Mouse (Mus musculus): ENCODE results near the gene Atg101.

The Atg101 gene

GRCm38 (mm10) chr15:101283911-101284750 lies at the start of gene Atg101:
Gene Atg101 (plus strand): TSS chr15:101284272.
- peak; percentile 64 for TF ChIP-seq CTCF (conservative IDR thresholded peaks at IDR 0.05; ENCODE audit: low read length)
- TF ChIP-seq POU5F1 (IDR thresholded peaks at IDR 0.05; ENCODE audit: borderline replicate concordance, low read length): no peak
- no peak for TF ChIP-seq NANOG (IDR thresholded peaks at IDR 0.05; ENCODE audit: borderline replicate concordance, low read length)
- H3K4me1 ChIP-seq (replicated peaks; ENCODE audit: low read depth, low read length): peaks cover 73% of the 10 kb centered on the region
- H3K9me3 ChIP-seq (ENCODE audit: low read length): no peaks in the 10 kb centered on the region
- H3K27me3 ChIP-seq (ENCODE audit: insufficient read depth, low read length): no peaks in the 10 kb centered on the region
- peaks cover 36% of the 10 kb centered on the region for H3K36me3 ChIP-seq (ENCODE audit: insufficient read depth, low read length)
- H3K4me3 ChIP-seq (replicated peaks; ENCODE audit: low read length): peak within 1 kb of the TSS; percentile 94

- Histone ChIP-seq H3K27me3 (ENCODE audit: insufficient read depth, low read length) (0 out of 2 replicates have a peak, but pooled peaks cover 4% of the 10 kb centered on the region), H3K36me3 (ENCODE audit: insufficient read depth, low read length) (peaks cover 22% of the 10 kb centered on the region), H3K4me1 (replicated peaks; ENCODE audit: low read depth, low read length) (peaks cover 87% of the 10 kb centered on the region), H3K9me3 (ENCODE audit: low read length) (peaks cover 8% of the 10 kb centered on the region), H3K4me3 (replicated peaks; ENCODE audit: low read length) (0 out of 2 replicates have a peak overlapping the region, but pooled peaks have one; percentile 20)
- TF ChIP-seq POU5F1 (IDR thresholded peaks at IDR 0.05; ENCODE audit: borderline replicate concordance, low read length): no peak
- no peak for TF ChIP-seq NANOG (IDR thresholded peaks at IDR 0.05; ENCODE audit: borderline replicate concordance, low read length)
- no peak for TF ChIP-seq CTCF (conservative IDR thresholded peaks at IDR 0.05; ENCODE audit: low read length)
Measured at GRCm38 (mm10) chr15:101234611-101235341, 49.3 kb upstream of the Atg101 start.

GRCm38 (mm10) chr15:101235342-101235698 lies 48.8 kb upstream of the Atg101 start:
- H3K4me1 ChIP-seq (replicated peaks; ENCODE audit: low read depth, low read length): peaks cover 83% of the 10 kb centered on the region
- H3K4me3 ChIP-seq (replicated peaks; ENCODE audit: low read length): peak overlapping the region; percentile 3; the same call in 1 of the 2 replicates
- 0 out of 2 replicates have a peak, but pooled peaks cover 4% of the 10 kb centered on the region for H3K27me3 ChIP-seq (ENCODE audit: insufficient read depth, low read length)
- no peak for TF ChIP-seq NANOG (IDR thresholded peaks at IDR 0.05; ENCODE audit: borderline replicate concordance, low read length)
- no peak for TF ChIP-seq POU5F1 (IDR thresholded peaks at IDR 0.05; ENCODE audit: borderline replicate concordance, low read length)
- no peak for TF ChIP-seq CTCF (conservative IDR thresholded peaks at IDR 0.05; ENCODE audit: low read length)
- peaks cover 16% of the 10 kb centered on the region for H3K36me3 ChIP-seq (ENCODE audit: insufficient read depth, low read length)
- H3K9me3 ChIP-seq (ENCODE audit: low read length): peaks cover 8% of the 10 kb centered on the region

- peaks cover 81% of the 10 kb centered on the region for H3K4me1 ChIP-seq (replicated peaks; ENCODE audit: low read depth, low read length)
- peak overlapping the region; percentile 3; the same call in 1 of the 2 replicates for H3K4me3 ChIP-seq (replicated peaks; ENCODE audit: low read length)
- H3K36me3 ChIP-seq (ENCODE audit: insufficient read depth, low read length): peaks cover 11% of the 10 kb centered on the region
- peaks cover 8% of the 10 kb centered on the region for H3K9me3 ChIP-seq (ENCODE audit: low read length)
- 0 out of 2 replicates have a peak, but pooled peaks cover 4% of the 10 kb centered on the region for H3K27me3 ChIP-seq (ENCODE audit: insufficient read depth, low read length)
- TF ChIP-seq NANOG (IDR thresholded peaks at IDR 0.05; ENCODE audit: borderline replicate concordance, low read length): no peak
- no peak for TF ChIP-seq CTCF (conservative IDR thresholded peaks at IDR 0.05; ENCODE audit: low read length)
- TF ChIP-seq POU5F1 (IDR thresholded peaks at IDR 0.05; ENCODE audit: borderline replicate concordance, low read length): no peak
Measured at GRCm38 (mm10) chr15:101235728-101236327, 48.2 kb upstream of the Atg101 start.

- H3K27me3 ChIP-seq (ENCODE audit: insufficient read depth, low read length): 0 out of 2 replicates have a peak, but pooled peaks cover 4% of the 10 kb centered on the region
- TF ChIP-seq NANOG (IDR thresholded peaks at IDR 0.05; ENCODE audit: borderline replicate concordance, low read length) (no peak), CTCF (conservative IDR thresholded peaks at IDR 0.05; ENCODE audit: low read length) (peak; percentile 76), POU5F1 (IDR thresholded peaks at IDR 0.05; ENCODE audit: borderline replicate concordance, low read length) (no peak)
- H3K4me3 ChIP-seq (replicated peaks; ENCODE audit: low read length): 0 out of 2 replicates have a peak overlapping the region, but pooled peaks have one; percentile 5
- peaks cover 85% of the 10 kb centered on the region for H3K4me1 ChIP-seq (replicated peaks; ENCODE audit: low read depth, low read length)
- peaks cover 8% of the 10 kb centered on the region; the same call in 1 of the 2 replicates for H3K36me3 ChIP-seq (ENCODE audit: insufficient read depth, low read length)
- H3K9me3 ChIP-seq (ENCODE audit: low read length): peaks cover 8% of the 10 kb centered on the region
Measured at GRCm38 (mm10) chr15:101236878-101237277, 47.2 kb upstream of the Atg101 start.

GRCm38 (mm10) chr15:101238885-101239511 lies 45.1 kb upstream of the Atg101 start:
- peak overlapping the region; percentile 67 for H3K4me3 ChIP-seq (replicated peaks; ENCODE audit: low read length)
- no peaks in the 10 kb centered on the region for H3K36me3 ChIP-seq (ENCODE audit: insufficient read depth, low read length)
- TF ChIP-seq NANOG (IDR thresholded peaks at IDR 0.05; ENCODE audit: borderline replicate concordance, low read length) (no peak), CTCF (conservative IDR thresholded peaks at IDR 0.05; ENCODE audit: low read length) (peak; percentile 58)
- H3K9me3 ChIP-seq (ENCODE audit: low read length): peaks cover 8% of the 10 kb centered on the region
- 0 out of 2 replicates have a peak, but pooled peaks cover 4% of the 10 kb centered on the region for H3K27me3 ChIP-seq (ENCODE audit: insufficient read depth, low read length)
- peaks cover 73% of the 10 kb centered on the region for H3K4me1 ChIP-seq (replicated peaks; ENCODE audit: low read depth, low read length)

- H3K4me3 ChIP-seq (replicated peaks; ENCODE audit: low read length): no peak overlapping the region; the same call in 1 of the 2 replicates
- TF ChIP-seq POU5F1 (IDR thresholded peaks at IDR 0.05; ENCODE audit: borderline replicate concordance, low read length) (no peak), CTCF (conservative IDR thresholded peaks at IDR 0.05; ENCODE audit: low read length) (no peak), NANOG (IDR thresholded peaks at IDR 0.05; ENCODE audit: borderline replicate concordance, low read length) (no peak)
- H3K4me1 ChIP-seq (replicated peaks; ENCODE audit: low read depth, low read length): peaks cover 64% of the 10 kb centered on the region
- 0 out of 2 replicates have a peak, but pooled peaks cover 4% of the 10 kb centered on the region for H3K27me3 ChIP-seq (ENCODE audit: insufficient read depth, low read length)
- H3K36me3 ChIP-seq (ENCODE audit: insufficient read depth, low read length): no peaks in the 10 kb centered on the region
- H3K9me3 ChIP-seq (ENCODE audit: low read length): peaks cover 8% of the 10 kb centered on the region
Measured at GRCm38 (mm10) chr15:101239821-101240220, 44.3 kb upstream of the Atg101 start.
